Mouse (Mus musculus) retina, postnatal 1 day (tissue): ENCODE results near the gene Cpm.

Experiments
- DNase-seq: peaks from one replicate; pipeline ENCODE4 v3.0.0-alpha.2; 2012

Cpm gene

DNA sequence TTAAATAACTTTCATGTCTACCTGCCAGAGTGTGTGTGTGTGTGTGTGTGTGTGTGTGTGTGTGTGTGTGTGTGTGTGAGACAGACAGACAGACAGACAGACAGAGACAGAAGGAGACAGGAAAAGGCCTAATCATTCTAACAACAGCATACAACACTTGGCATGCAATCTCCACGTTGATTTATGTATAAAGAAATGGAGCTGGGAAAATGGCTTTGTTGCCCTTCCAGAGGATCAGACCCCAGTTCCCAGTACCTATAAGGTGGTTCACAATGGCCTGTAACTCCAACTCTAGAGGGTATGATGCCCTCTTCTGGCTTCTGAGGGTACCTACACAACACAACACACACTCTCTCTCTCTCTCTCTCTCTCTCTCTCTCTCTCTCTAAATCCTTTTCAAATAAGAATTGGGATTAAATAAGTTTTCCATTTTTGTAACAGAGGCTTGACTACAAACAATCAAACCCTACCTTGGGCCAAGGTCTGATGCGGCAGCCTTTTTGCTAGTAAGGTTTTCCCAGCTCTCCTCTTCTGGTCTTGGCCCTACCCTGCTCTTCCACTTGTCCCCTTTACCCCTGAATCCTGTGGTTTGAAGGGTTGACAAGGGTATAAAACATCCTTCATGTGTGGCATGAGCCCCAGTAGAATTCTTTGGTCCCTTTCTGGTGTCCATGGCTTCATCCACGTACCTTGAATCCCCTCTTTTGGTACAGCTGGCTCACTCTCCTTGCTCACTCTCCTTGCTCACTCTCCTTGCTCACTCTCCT, 6.7 kb downstream of the Cpm start:
- DNase-seq: no peak

GRCm38 (mm10) chr10:117637062-117637744, 7.9 kb downstream of the Cpm start:
- DNase-seq: no peak

DNA sequence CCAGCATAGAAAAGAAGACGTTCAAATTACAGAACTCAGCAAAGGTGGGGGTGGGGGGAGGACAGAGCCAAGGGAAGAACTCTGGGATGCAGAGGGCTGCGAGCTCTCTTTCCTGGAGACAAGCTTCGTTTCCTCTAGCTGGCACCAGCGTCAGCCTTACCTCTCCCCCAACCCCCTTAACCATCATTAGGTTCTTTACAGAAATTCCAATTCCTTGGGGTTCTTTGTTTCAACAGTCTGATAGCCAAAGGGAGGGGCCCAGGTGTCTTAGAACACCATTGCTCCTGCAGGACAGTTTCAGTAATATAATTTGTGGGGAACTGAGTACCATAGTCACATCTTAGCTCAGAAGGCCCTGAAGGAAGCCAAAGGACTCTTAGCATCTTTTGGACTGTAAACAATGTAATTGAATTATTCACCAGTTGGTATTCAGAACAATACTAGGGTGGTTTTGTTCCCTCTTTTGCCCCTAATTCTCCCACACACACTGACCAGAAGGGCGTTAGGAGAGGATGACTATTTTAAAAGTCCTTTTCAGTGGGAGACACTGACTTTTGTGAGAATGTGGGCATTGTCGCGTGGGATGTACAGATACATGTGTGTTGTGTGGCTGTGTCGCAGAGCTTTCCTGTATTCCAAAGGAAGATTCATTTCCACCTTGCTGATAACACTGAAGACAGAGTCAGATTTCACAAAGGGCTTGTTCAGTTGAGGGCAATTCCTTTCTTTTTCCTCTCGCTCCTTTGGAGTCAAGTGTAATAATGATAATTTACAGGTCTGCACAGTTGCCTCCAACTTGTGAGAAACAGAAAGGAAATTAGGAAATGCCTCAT, 8.7 kb downstream of the Cpm start:
- DNase-seq: no peak

- DNase-seq: no peak
These were observed 9.4 kb downstream of the Cpm start for GRCm38 (mm10) chr10:117638578-117639220.

GRCm38 (mm10) chr10:117639221-117639599, 9.9 kb downstream of the Cpm start:
- no peak for DNase-seq

- no peak for DNase-seq
These were observed 10.7 kb downstream of the Cpm start for GRCm38 (mm10) chr10:117639899-117640594.

GRCm38 (mm10) chr10:117640595-117641078, 11.3 kb downstream of the Cpm start:
- no peak for DNase-seq

DNA sequence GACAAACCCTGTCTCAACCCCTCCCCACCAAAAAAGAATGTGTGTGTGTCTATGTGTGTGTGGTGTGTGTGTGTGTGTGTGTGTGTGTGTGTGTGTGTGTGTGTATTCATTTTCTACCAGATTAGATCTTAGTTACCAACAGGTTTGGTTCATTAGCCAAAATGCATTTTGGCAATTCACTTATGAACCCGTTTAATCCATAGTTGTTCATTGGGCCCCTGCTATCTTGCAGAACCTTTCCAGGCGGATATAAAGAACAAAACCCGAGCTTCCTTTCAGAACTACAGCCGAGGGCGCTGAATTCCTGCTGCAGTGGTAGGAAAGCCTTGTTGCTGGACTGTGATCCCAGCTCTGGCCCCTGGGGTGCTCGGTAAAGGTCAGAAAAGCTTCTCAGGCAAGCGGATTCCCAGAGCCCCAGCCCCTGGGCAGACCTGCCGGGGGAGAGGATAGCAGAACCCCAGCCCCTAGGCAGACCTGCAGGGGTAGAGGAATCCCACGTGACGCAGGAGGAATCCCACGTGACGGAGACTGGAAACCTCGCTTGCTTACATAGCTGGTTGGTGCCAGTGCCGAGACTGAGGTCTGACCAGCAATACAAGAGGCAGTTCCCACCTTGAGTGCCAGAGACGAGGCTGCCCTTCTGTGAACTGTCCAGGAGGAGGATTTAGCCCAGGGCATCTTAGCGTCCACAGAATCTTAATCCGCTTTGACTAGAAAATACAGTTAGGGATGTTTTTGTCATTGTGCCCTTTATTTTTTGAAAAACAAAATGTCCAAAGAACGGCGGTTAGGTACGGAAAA, 12.3 kb downstream of the Cpm start:
- DNase-seq: peak; percentile 38

GRCm38 (mm10) chr10:117642201-117642450, 12.8 kb downstream of the Cpm start:
- DNase-seq: no peak

DNA sequence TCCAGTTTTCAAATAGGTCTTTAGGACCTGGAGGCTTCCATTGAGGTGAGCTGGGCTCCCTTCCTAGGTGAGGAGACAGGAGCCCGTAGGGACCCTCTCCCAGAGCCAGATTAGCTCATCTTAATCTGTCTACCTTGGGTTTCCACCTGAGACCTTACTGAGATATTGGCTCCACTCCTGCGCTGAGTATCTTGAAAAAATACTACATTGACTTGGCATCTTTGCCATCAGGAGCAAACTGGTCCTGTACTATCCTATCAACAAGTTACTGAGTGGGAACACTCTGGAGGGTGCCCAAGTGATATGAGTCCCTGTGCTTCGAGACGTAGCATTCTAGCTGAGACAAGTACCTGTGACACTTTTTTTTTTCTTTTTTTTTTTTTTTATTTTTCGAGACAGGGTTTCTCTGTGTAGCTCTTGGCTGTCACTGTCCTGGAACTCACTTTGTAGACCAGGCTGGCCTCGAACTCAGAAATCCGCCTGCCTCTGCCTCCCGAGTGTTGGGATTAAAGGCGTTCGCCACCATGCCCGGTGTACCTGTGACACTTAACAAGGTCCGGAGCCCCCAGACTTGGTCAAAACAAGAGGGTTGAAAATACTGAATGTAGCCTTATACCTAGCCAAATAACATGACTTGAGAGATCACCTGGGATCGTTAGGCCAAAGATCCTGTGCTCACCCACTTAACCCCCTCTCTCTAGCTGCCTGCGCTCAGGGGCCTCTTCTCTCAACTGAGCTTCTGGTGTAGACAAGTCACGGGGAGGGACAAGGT, 13.4 kb downstream of the Cpm start:
- DNase-seq: no peak

- DNase-seq: no peak
These were observed 14.0 kb downstream of the Cpm start for GRCm38 (mm10) chr10:117643302-117643701.

DNA sequence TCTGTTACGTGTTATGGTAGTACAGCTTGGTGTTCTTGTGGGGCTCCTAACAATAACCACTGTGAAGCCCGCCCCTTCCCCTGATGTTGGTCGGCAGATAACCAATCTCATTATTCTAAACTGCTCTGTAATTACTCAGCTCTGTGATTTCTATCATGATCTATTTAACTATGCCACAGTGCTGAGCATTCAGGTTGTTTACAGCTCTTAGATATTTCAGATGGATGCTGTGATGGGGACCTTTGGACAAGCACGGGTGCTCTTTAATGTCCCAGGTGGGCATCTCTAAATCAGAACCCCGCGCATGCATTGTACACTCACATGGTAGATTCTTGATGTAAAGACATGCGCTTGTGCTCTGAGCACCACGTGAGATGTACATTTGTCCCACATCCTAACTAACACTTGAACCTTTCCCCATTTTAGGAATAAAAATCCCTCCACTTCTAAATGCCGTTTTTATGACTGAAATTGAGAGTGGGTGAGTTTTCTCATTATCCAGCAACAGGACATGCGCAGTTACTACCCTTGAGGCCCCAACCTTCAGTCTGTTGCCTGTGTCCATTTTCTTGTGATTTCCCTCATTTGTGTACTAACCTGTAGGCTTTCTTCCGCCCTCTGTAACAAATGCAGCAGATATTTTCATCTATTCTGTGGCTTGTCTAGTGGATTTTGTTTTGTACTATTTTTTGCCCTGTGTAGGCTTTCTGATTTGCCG, 14.6 kb downstream of the Cpm start:
- no peak for DNase-seq

GRCm38 (mm10) chr10:117644429-117644748, 15.1 kb downstream of the Cpm start:
- DNase-seq: no peak

DNA sequence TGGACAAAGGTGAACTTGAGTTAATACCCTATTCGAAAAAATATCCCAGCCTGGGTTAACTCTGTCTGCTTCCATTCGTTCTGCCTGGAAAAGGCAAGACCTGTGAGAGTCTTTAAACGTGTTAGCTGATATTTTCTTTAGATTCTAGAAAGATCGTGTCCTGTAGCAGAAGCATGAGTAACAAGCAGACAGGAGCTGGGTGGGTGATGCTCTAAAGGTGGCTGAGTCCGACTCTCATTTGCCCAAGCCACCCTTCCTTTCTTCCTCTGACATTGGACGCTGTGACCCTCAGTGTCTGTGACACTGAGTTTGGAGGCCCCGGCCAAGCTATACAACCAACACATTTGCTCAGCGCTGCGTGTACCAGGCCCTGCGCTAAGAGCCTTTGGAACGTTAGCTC, 15.5 kb downstream of the Cpm start:
- no peak for DNase-seq

DNA sequence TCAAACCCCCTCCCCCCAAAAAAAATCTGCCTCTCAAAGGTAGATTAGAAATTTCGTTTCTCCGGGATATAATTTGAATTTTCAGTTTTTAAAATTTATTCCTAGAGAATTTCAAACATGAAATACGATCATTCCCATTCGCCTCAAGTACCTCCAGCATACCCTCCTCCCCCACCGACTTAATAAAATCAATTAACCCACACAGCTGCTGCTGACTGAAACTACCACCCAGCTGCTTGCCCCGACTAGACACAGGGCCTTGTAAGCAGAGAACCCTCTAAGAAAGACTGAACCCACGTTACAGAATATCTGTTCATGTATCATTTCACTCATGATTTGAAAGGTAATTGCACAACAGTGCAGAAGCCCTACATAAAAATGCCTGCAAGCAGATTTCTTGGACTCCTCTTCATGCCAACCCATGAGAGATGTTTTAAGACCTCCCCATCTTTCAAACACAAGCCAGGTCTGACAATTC, 16.2 kb downstream of the Cpm start:
- DNase-seq: no peak

- no peak for DNase-seq
These were observed 17.3 kb downstream of the Cpm start for GRCm38 (mm10) chr10:117646482-117647157.

GRCm38 (mm10) chr10:117647158-117647505, 17.8 kb downstream of the Cpm start:
- peak; percentile 71 for DNase-seq

- DNase-seq: no peak
These were observed 18.7 kb downstream of the Cpm start for GRCm38 (mm10) chr10:117647964-117648472.

DNA sequence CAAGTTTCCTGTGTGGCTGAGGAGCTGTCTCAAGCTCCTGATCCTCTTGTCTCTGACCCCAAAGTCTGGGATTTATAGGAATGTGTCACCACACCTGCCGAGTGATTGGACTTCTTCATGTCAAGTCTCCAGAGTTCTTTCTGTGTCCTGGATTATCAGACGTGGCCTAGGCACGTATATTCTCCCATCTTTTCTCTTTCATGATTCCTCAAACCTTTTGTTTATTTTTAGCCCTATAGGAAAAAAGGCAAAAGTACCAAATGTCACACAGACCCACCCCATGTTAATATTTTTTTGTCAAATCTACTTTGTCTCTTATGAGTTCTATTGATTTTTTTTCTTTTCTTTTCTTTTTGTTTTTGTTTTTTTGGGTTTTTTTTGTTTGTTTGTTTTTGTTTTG, 19.3 kb downstream of the Cpm start:
- no peak for DNase-seq
